Mouse (Mus musculus) liver, embryonic 14.5 days (tissue): ENCODE data around the gene Baiap2l2.

Source experiments
- CTCF ChIP-seq: IDR thresholded peaks from 2 replicates; pipeline ENCODE4 v1.5.1; 2016; ENCODE audit warnings: antibody characterized with exemption, low read depth, control low read depth
- EP300 ChIP-seq: IDR thresholded peaks from 2 replicates; pipeline ENCODE4 v1.6.1; 2016; ENCODE audit warnings: antibody characterized with exemption, low read depth

DNA sequence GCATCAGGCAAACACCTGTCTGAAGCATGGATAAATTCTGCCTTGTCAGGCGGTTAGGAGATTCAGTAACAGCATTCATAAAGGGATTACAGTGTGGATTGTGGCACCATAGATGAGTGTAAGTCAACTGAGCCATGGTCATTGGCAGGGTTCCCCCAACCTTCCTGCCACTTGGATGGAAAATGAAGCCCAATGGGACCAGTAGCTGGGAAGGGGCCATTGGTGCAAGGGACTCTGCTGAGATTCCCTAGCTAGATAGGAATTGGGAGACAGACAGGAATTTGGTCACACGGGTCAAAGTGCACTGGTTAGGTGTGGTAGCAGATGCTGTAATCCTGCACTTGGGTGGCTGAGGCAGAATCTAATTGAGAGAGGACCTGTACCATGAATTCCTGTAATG, 35.1 kb downstream of the Baiap2l2 start:
- no peak for TF ChIP-seq CTCF
- no peak for TF ChIP-seq EP300
